Mouse (Mus musculus) liver, embryonic 14.5 days (tissue): Measurements from ENCODE around the gene Cd4. TPM values are rescaled to one million over a fixed set of nuclear protein-coding genes. Genes with fewer than 3 reads are reported as not detected.

Experiments used
- ATAC-seq: fragments of 200-750 bp; cut with Nextera tagmentation; 2 replicates; pipeline ENCODE4 v1.8.0; 2017; ENCODE audit warnings: moderate number of reproducible peaks, mild to moderate bottlenecking, moderate library complexity; ENCODE audit not compliant: insufficient read depth
- DNase-seq, 3 experiments: peaks; one replicate each; pipeline ENCODE4 v3.0.0-alpha.2; 2012 to 2013; ENCODE audit warnings: low read depth in 3 of 3, low spot score in 3 of 3
- H3K27ac ChIP-seq: fragments of 300-500 bp; sonication (generic); 2 replicates; pipeline ENCODE4 v1.5.1; 2014; ENCODE audit warnings: moderate library complexity, mild to moderate bottlenecking, control low read depth, inconsistent platforms
- H3K27me3 ChIP-seq: fragments of 300-500 bp; sonication (generic); 2 replicates; pipeline ENCODE4 v1.6.1; 2014; ENCODE audit warnings: mild to moderate bottlenecking, low read length, moderate library complexity; ENCODE audit not compliant: control insufficient read depth, insufficient read depth
- H3K36me3 ChIP-seq: fragments of 300-500 bp; sonication (generic); replicated peaks from 2 replicates; pipeline ENCODE4 v1.6.1; 2014; ENCODE audit warnings: low read depth; ENCODE audit not compliant: control insufficient read depth, insufficient read depth
- H3K4me1 ChIP-seq, 2 experiments: fragments of 200-500 bp in 1 of 2; fragments of 300-500 bp in 1 of 2; sonication (generic) in 1 of 2; replicated peaks; 2 replicates each; pipeline ENCODE4 v1.6.1; 2012 to 2014; ENCODE audit warnings: antibody characterized with exemption in 1 of 2, inconsistent platforms in 1 of 2, low read length in 1 of 2; ENCODE audit not compliant: control insufficient read depth in 2 of 2, insufficient read depth in 2 of 2
- H3K4me2 ChIP-seq: fragments of 300-500 bp; sonication (generic); 2 replicates; pipeline ENCODE4 v1.6.1; 2014; ENCODE audit warnings: low read depth, mild to moderate bottlenecking, control low read depth, moderate library complexity
- H3K4me3 ChIP-seq, 2 experiments: fragments of 200-500 bp in 1 of 2; fragments of 300-500 bp in 1 of 2; sonication (generic) in 1 of 2; 2 replicates each; pipeline ENCODE4 v1.5.1; 2012 to 2014; ENCODE audit warnings: low read depth in 2 of 2, low read length in 2 of 2, mild to moderate bottlenecking in 2 of 2, control low read depth in 1 of 2, inconsistent platforms in 1 of 2, moderate library complexity in 1 of 2; ENCODE audit not compliant: insufficient read depth in 1 of 2
- H3K9ac ChIP-seq: fragments of 300-500 bp; sonication (generic); replicated peaks from 2 replicates; pipeline ENCODE4 v1.6.1; 2014; ENCODE audit warnings: mild to moderate bottlenecking, control low read depth, moderate library complexity
- H3K9me3 ChIP-seq: fragments of 300-500 bp; sonication (generic); 2 replicates; pipeline ENCODE4 v1.6.1; 2016; ENCODE audit warnings: low read length, mixed read lengths; ENCODE audit not compliant: control insufficient read depth
- CTCF ChIP-seq: IDR thresholded peaks from 2 replicates; pipeline ENCODE4 v1.5.1; 2016; ENCODE audit warnings: antibody characterized with exemption, low read depth, control low read depth
- EP300 ChIP-seq: IDR thresholded peaks from 2 replicates; pipeline ENCODE4 v1.6.1; 2016; ENCODE audit warnings: antibody characterized with exemption, low read depth
- WGBS: fragments of 180-500 bp; shearing (Covaris S2); extraction: QIAGEN DNeasy Blood & Tissue Kit; methylation state at CpG from one replicate; pipeline ENCODE4 v1.1.7; 2014; ENCODE audit not compliant: insufficient replicate concordance; 5-methylcytosine and 5-hydroxymethylcytosine counted together
- polyA plus RNA-seq, 2 experiments: library from polyadenylated mRNA; depleted of rRNA in 1 of 2; stranded (reverse) in 1 of 2; unstranded in 1 of 2; fragments of >200 nt; fragmentation: Nextera tagmentation in 1 of 2; extraction: Ambion mirVana in 1 of 2; gene quantifications; 2 replicates each; pipeline versions ENCODE4 v1.2.1 to v1.2.3; 2012 to 2014

The Cd4 gene
- polyA plus RNA-seq, 2 experiments, result 0.03 to 0.07 TPM

GRCm38 (mm10) chr6:124862406-124863124 lies 25.5 kb downstream of the Cd4 start:
- no peak overlapping the region for H3K27ac ChIP-seq
- H3K4me3 ChIP-seq, result no peak overlapping the region
- no peak overlapping the region for H3K4me2 ChIP-seq
- DNase-seq (no peak), ATAC-seq (no peak)
- no peaks in the 10 kb centered on the region for H3K9me3 ChIP-seq
- TF ChIP-seq EP300 (no peak), CTCF (no peak)
- H3K4me1 ChIP-seq, result no peaks in the 10 kb centered on the region
- WGBS, result 10% methylated on average over 8 of the region's 8 CpGs
- no peaks in the 10 kb centered on the region for H3K36me3 ChIP-seq
- no peak overlapping the region for H3K9ac ChIP-seq
- peaks cover 56% of the 10 kb centered on the region for H3K27me3 ChIP-seq

- WGBS, result 40% methylated on average over 3 of the region's 3 CpGs
- Histone ChIP-seq H3K9me3 (no peaks in the 10 kb centered on the region), H3K27me3 (peaks cover 63% of the 10 kb centered on the region)
Observed at GRCm38 (mm10) chr6:124861802-124862201, 26.2 kb downstream of the Cd4 start.

GRCm38 (mm10) chr6:124861266-124861665 lies 26.8 kb downstream of the Cd4 start:
- Histone ChIP-seq H3K9ac (no peak overlapping the region), H3K4me2 (no peak overlapping the region), H3K9me3 (no peaks in the 10 kb centered on the region), H3K27me3 (peaks cover 68% of the 10 kb centered on the region), H3K27ac (no peak overlapping the region), H3K4me3 (no peak overlapping the region), H3K4me1 (no peaks in the 10 kb centered on the region), H3K36me3 (no peaks in the 10 kb centered on the region)
- 75% methylated on average over 19 of the region's 19 CpGs for WGBS
- DNase-seq, result no peak
- ATAC-seq, result no peak
- TF ChIP-seq EP300 (no peak), CTCF (no peak)

More at GRCm38 (mm10) chr6:124861802-124862201, 26.2 kb downstream of the Cd4 start:
- Histone ChIP-seq H3K27ac (no peak overlapping the region), H3K9ac (no peak overlapping the region), H3K36me3 (no peaks in the 10 kb centered on the region), H3K4me3 (no peak overlapping the region), H3K4me2 (no peak overlapping the region), H3K4me1 (no peaks in the 10 kb centered on the region)
- ATAC-seq (no peak), DNase-seq (no peak)
- TF ChIP-seq EP300, result no peak

GRCm38 (mm10) chr6:124860511-124860910 lies 27.5 kb downstream of the Cd4 start:
- no peaks in the 10 kb centered on the region for H3K9me3 ChIP-seq
- no peak overlapping the region for H3K4me3 ChIP-seq
- TF ChIP-seq CTCF, result no peak
- no peak for TF ChIP-seq EP300
- H3K27me3 ChIP-seq, result peaks cover 76% of the 10 kb centered on the region
- no peak overlapping the region for H3K4me2 ChIP-seq
- no peak overlapping the region for H3K27ac ChIP-seq
- H3K36me3 ChIP-seq, result no peaks in the 10 kb centered on the region
- 68% methylated on average over 9 of the region's 9 CpGs for WGBS
- DNase-seq, result no peak
- ATAC-seq, result no peak
- H3K9ac ChIP-seq, result no peak overlapping the region
- no peaks in the 10 kb centered on the region for H3K4me1 ChIP-seq

- DNase-seq, result peak; percentile 24 to 33 (median 26)
- Histone ChIP-seq H3K36me3 (no peaks in the 10 kb centered on the region), H3K27ac (no peak overlapping the region), H3K4me2 (no peak overlapping the region), H3K9ac (no peak overlapping the region), H3K4me1 (no peaks in the 10 kb centered on the region), H3K4me3 (no peak overlapping the region), H3K27me3 (peaks cover 75% of the 10 kb centered on the region), H3K9me3 (no peaks in the 10 kb centered on the region)
- no peak for ATAC-seq
- 4% methylated on average over 12 of the region's 12 CpGs for WGBS
- no peak for TF ChIP-seq EP300
- TF ChIP-seq CTCF, result peak; percentile 88
Observed at GRCm38 (mm10) chr6:124859725-124860124, 28.3 kb downstream of the Cd4 start.
